Mouse (Mus musculus): Measurements from ENCODE around the gene Tsr1. TPM values are rescaled to one million over a fixed set of nuclear protein-coding genes. Genes with fewer than 3 reads are reported as not detected.

Tsr1 gene
- polyA plus RNA-seq, 1 experiment, result 16.1 TPM

- DNase-seq, result no peak
- WGBS, result 90% methylated on average over 6 of the region's 6 CpGs
- H3K4me3 ChIP-seq (replicated peaks; ENCODE audit: insufficient read depth, low read depth, low read length), result no peak overlapping the region
- no peaks in the 10 kb centered on the region for H3K27me3 ChIP-seq (ENCODE audit: control insufficient read depth, insufficient read depth, low read length)
- TF ChIP-seq CTCF (IDR thresholded peaks at IDR 0.05; ENCODE audit: borderline replicate concordance, insufficient read depth, low read depth, low read length) (no peak), POLR2A (IDR thresholded peaks at IDR 0.05; ENCODE audit: borderline replicate concordance, insufficient read depth, low read length) (no peak)
- H3K4me1 ChIP-seq (ENCODE audit: control insufficient read depth, insufficient read depth, low read length), result no peaks in the 10 kb centered on the region
- no peak overlapping the region for H3K27ac ChIP-seq (ENCODE audit: insufficient read depth, low read length)
Observed at GRCm38 (mm10) chr11:74901555-74901954, 3.7 kb downstream of the Tsr1 start.

- H3K4me3 ChIP-seq (replicated peaks; ENCODE audit: insufficient read depth, low read depth, low read length), result no peak overlapping the region
- TF ChIP-seq CTCF (IDR thresholded peaks at IDR 0.05; ENCODE audit: borderline replicate concordance, insufficient read depth, low read depth, low read length) (no peak), POLR2A (IDR thresholded peaks at IDR 0.05; ENCODE audit: borderline replicate concordance, insufficient read depth, low read length) (no peak)
- H3K27me3 ChIP-seq (ENCODE audit: control insufficient read depth, insufficient read depth, low read length), result no peaks in the 10 kb centered on the region
- H3K27ac ChIP-seq (ENCODE audit: insufficient read depth, low read length), result no peak overlapping the region
- 95% methylated on average over 5 of the region's 5 CpGs for WGBS
- no peak for DNase-seq
- no peaks in the 10 kb centered on the region for H3K4me1 ChIP-seq (ENCODE audit: control insufficient read depth, insufficient read depth, low read length)
Observed at GRCm38 (mm10) chr11:74902416-74902815, 4.5 kb downstream of the Tsr1 start.

GRCm38 (mm10) chr11:74907850-74908249, 10.0 kb downstream of the Tsr1 start:
- H3K4me3 ChIP-seq (replicated peaks; ENCODE audit: insufficient read depth, low read depth, low read length), result no peak overlapping the region
- TF ChIP-seq POLR2A (IDR thresholded peaks at IDR 0.05; ENCODE audit: borderline replicate concordance, insufficient read depth, low read length), result no peak
- TF ChIP-seq CTCF (IDR thresholded peaks at IDR 0.05; ENCODE audit: borderline replicate concordance, insufficient read depth, low read depth, low read length), result no peak
- DNase-seq, result no peak
- WGBS, result 93% methylated on average over 6 of the region's 6 CpGs
- no peak overlapping the region for H3K27ac ChIP-seq (ENCODE audit: insufficient read depth, low read length)
- no peaks in the 10 kb centered on the region for H3K4me1 ChIP-seq (ENCODE audit: control insufficient read depth, insufficient read depth, low read length)
- H3K27me3 ChIP-seq (ENCODE audit: control insufficient read depth, insufficient read depth, low read length), result no peaks in the 10 kb centered on the region

GRCm38 (mm10) chr11:74908618-74909399, 10.9 kb downstream of the Tsr1 start:
- no peak overlapping the region for H3K4me3 ChIP-seq (replicated peaks; ENCODE audit: insufficient read depth, low read depth, low read length)
- H3K27me3 ChIP-seq (ENCODE audit: control insufficient read depth, insufficient read depth, low read length), result no peaks in the 10 kb centered on the region
- no peaks in the 10 kb centered on the region for H3K4me1 ChIP-seq (ENCODE audit: control insufficient read depth, insufficient read depth, low read length)
- no peak overlapping the region for H3K27ac ChIP-seq (ENCODE audit: insufficient read depth, low read length)
- DNase-seq, result no peak
- TF ChIP-seq POLR2A (IDR thresholded peaks at IDR 0.05; ENCODE audit: borderline replicate concordance, insufficient read depth, low read length) (no peak), CTCF (IDR thresholded peaks at IDR 0.05; ENCODE audit: borderline replicate concordance, insufficient read depth, low read depth, low read length) (no peak)
- WGBS, result 63% methylated on average over 12 of the region's 12 CpGs

- Histone ChIP-seq H3K27me3 (ENCODE audit: control insufficient read depth, insufficient read depth, low read length) (no peaks in the 10 kb centered on the region), H3K4me1 (ENCODE audit: control insufficient read depth, insufficient read depth, low read length) (no peaks in the 10 kb centered on the region), H3K27ac (ENCODE audit: insufficient read depth, low read length) (no peak overlapping the region), H3K4me3 (replicated peaks; ENCODE audit: insufficient read depth, low read depth, low read length) (no peak overlapping the region)
- TF ChIP-seq POLR2A (IDR thresholded peaks at IDR 0.05; ENCODE audit: borderline replicate concordance, insufficient read depth, low read length) (no peak), CTCF (IDR thresholded peaks at IDR 0.05; ENCODE audit: borderline replicate concordance, insufficient read depth, low read depth, low read length) (no peak)
- 93% methylated on average over 4 of the region's 4 CpGs for WGBS
- DNase-seq, result no peak
Observed at GRCm38 (mm10) chr11:74909978-74910377, 12.1 kb downstream of the Tsr1 start.

- WGBS, result 85% methylated on average over 3 of the region's 3 CpGs
- no peak for TF ChIP-seq POLR2A (IDR thresholded peaks at IDR 0.05; ENCODE audit: borderline replicate concordance, insufficient read depth, low read length)
- no peak for TF ChIP-seq CTCF (IDR thresholded peaks at IDR 0.05; ENCODE audit: borderline replicate concordance, insufficient read depth, low read depth, low read length)
Observed at GRCm38 (mm10) chr11:74912492-74912891, 14.6 kb downstream of the Tsr1 start.

GRCm38 (mm10) chr11:74919249-74919648, 21.4 kb downstream of the Tsr1 start:
- H3K4me3 ChIP-seq (replicated peaks; ENCODE audit: insufficient read depth, low read depth, low read length), result no peak overlapping the region
- H3K27ac ChIP-seq (ENCODE audit: insufficient read depth, low read length), result no peak overlapping the region
- no peak for DNase-seq
- no peaks in the 10 kb centered on the region for H3K27me3 ChIP-seq (ENCODE audit: control insufficient read depth, insufficient read depth, low read length)
- TF ChIP-seq POLR2A (IDR thresholded peaks at IDR 0.05; ENCODE audit: borderline replicate concordance, insufficient read depth, low read length), result no peak
- TF ChIP-seq CTCF (IDR thresholded peaks at IDR 0.05; ENCODE audit: borderline replicate concordance, insufficient read depth, low read depth, low read length), result no peak
- WGBS, result 84% methylated on average over 6 of the region's 6 CpGs
- H3K4me1 ChIP-seq (ENCODE audit: control insufficient read depth, insufficient read depth, low read length), result no peaks in the 10 kb centered on the region

More at GRCm38 (mm10) chr11:74912492-74912891, 14.6 kb downstream of the Tsr1 start:
- DNase-seq, result no peak
- Histone ChIP-seq H3K27me3 (ENCODE audit: control insufficient read depth, insufficient read depth, low read length) (no peaks in the 10 kb centered on the region), H3K4me1 (ENCODE audit: control insufficient read depth, insufficient read depth, low read length) (no peaks in the 10 kb centered on the region), H3K27ac (ENCODE audit: insufficient read depth, low read length) (no peak overlapping the region), H3K4me3 (replicated peaks; ENCODE audit: insufficient read depth, low read depth, low read length) (no peak overlapping the region)

GRCm38 (mm10) chr11:74924149-74924548, 26.3 kb downstream of the Tsr1 start:
- peak; percentile 23 to 36 for DNase-seq
- Histone ChIP-seq H3K4me1 (ENCODE audit: control insufficient read depth, insufficient read depth, low read length) (no peaks in the 10 kb centered on the region), H3K27ac (ENCODE audit: insufficient read depth, low read length) (no peak overlapping the region), H3K4me3 (replicated peaks; ENCODE audit: insufficient read depth, low read depth, low read length) (no peak overlapping the region), H3K27me3 (ENCODE audit: control insufficient read depth, insufficient read depth, low read length) (no peaks in the 10 kb centered on the region)
- 64% methylated on average over 4 of the region's 4 CpGs for WGBS
- peak; percentile 30; the same call in 1 of the 2 replicates for TF ChIP-seq CTCF (IDR thresholded peaks at IDR 0.05; ENCODE audit: borderline replicate concordance, insufficient read depth, low read depth, low read length)
- TF ChIP-seq POLR2A (IDR thresholded peaks at IDR 0.05; ENCODE audit: borderline replicate concordance, insufficient read depth, low read length), result no peak

All from cerebellum, adult 2 months (tissue).